Mouse (Mus musculus) lung, postnatal 0 days (tissue): ENCODE data around the gene Gm28035.

Source experiments
- CTCF ChIP-seq: IDR thresholded peaks from 2 replicates; pipeline ENCODE4 v1.5.1; 2016; ENCODE audit warnings: antibody characterized with exemption, mild to moderate bottlenecking
- EP300 ChIP-seq: IDR thresholded peaks from 2 replicates; pipeline ENCODE4 v1.6.1; 2016; ENCODE audit warnings: antibody characterized with exemption, mild to moderate bottlenecking, control low read depth

GRCm38 (mm10) chr2:30252521-30252920 lies 12.2 kb downstream of the Gm28035 start:
- no peak for TF ChIP-seq CTCF
- no peak for TF ChIP-seq EP300
